Mouse (Mus musculus) retina, postnatal 7 days (tissue): ENCODE measurements at regions not wholly inside any gene's neighbourhood (a gene's known extent, or its start where the extent isn't known, plus 50 kb on each side); places are given as distances from the start of the nearest gene placed in this dataset.
A peak's percentile ranks its signal among the peaks of the same experiment; 100 is the strongest.

ENCODE experiments used
- DNase-seq: peaks from one replicate; pipeline ENCODE4 v3.0.0-alpha.2; 2012; ENCODE audit warnings: low read depth, low spot score

DNA sequence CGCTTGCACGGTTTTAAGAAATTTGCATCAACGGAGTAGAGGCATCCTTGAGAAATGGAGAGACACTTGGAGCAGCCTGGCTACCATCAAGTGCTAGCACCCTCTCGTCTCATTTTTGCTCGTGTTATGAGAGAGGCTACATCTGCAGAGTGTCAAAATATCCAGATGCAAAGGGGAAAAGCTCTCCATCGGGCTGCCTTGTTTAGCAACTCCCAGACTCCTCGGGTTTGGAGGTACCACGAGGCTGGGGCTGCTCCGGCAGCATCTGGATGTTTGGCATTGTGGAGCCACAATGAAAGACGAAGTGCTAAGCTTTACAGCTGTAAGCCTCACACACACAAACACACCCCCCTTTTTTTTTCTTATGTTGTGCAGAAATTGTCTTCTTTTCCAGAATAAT lies 270.5 kb upstream of the Gm765 start:
- no peak for DNase-seq

DNA sequence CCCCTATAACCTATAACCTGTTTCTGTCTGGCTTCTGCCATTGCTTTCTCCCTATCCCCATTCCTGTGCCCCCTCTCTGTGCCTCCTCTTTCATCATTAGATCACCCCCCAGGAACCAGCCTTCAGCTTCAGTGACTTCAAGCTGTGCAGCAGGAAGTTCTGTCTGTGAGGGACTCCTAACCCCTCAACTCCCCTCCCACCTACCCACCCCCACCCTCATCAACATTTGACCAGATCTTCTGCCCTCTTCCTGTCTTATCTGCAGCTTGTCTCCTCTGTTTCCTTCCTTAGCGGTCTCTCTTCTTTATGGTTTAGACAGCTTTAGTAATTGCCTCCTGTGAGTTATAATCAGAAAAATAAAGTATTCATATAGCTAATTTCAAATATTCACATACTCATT lies 266.6 kb upstream of the Gm765 start:
- DNase-seq: no peak

DNA sequence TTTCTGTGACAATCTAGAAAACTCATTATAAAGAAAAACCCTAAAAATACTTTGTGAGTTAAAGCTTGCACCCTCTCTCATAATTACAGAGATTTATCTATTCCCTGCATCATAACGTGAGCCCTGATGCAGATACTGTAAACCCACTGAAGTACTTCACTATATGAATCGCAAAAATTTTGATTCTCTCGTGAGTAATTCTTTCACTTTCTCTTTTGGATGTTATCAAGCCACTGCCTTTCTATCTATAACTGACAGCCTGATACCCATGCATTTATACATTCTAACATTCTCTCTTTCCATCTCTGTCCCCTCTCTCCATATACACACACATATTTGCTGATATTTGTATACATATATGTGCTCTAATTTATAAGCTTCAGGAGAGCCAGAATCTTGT lies 264.1 kb upstream of the Gm765 start:
- no peak for DNase-seq

DNA sequence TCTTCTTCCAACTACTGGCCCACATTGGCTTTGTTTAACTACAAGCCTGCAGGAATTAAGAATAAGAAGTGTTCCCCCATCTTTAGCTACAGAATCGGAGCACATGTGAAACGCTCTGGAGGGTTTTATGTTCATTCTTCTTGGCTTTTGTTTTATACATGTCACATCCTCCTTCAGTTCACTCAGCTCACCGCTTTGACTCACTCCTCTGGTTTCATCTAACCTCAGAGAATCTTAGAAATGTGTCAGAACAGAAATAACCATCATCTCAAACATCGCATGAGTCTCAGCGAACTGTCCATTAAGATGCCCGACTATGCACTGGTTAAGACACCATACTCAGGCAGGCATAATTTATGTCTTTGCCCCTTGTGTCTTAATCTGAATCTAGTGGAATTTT lies 255.1 kb upstream of the Gm765 start:
- no peak for DNase-seq

DNA sequence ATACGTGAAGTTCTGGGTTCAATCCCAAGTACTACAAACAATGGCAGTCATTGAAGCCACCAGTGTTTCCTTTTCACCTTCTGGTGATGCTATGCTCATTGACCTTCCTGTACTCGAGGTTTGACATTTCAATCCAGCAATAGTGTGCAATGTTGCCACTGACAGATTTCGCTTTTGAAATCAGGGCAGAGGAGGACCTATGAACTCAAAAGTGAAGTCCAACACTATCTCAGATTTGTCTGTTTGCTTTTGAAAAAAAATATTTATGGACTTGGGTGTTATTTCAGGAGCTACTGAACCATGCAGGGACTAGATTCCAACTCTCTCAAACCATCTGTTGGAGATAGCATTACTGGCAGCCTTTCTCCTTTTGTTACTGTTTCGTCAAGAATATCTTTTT lies 248.4 kb upstream of the Gm765 start:
- DNase-seq: no peak

DNA sequence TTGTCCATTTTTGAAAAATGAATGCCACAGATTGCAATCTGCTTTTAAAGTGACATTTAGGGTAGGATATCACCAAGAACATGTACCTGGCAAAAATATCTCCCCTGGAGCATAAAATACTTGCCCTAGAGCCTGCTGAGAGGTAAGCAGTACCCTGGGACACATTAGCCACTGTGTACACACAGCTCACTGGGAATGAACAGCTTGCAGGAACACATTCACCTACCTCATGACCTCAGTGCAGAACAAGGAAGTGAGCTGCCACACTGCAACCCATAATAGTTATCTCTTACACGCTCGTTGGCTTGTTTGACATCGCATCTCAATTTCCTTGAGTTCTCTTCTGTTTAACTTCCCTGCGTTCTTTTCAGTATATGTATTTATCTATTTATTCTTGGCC lies 246.4 kb upstream of the Gm765 start:
- DNase-seq: no peak

DNA sequence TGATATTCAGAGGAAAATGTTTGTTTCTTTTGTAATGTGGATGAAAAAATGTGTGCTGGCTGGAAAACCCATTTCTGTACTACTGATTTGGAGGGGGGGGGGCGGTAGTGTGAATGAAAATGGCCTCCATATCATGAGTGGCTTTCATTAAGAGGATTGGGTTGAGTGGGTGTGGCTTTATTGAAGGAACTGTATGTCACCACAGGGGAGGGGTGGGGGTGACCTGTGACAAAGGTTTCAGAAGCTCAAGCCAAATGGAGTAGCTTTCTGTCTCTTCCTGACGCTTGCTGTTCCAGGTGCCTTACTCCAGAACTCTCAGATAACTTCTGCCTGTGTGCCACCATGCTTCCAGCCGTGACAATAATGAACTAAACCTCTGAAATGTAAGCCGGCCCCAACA lies 242.0 kb upstream of the Gm765 start:
- DNase-seq: no peak

DNA sequence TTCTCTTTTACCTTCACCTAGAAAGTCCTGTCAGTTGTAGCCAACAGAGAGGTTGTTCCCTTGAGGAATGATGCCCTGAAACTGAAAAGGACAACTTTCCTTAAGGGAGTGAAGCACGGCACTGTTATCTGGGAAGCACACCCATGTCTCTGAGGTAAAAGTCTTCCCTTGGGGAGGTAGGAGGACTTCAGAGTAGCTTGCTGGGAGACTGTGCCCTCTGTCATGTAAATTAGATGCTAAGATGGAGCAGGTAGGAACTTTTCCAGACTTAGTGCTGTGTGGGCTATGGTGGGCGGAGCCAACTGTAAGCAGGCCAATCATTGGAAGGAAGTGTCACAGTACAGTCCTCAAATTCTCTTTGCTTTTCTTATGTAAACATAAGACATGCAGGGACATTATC lies 240.3 kb upstream of the Gm765 start:
- no peak for DNase-seq

DNA sequence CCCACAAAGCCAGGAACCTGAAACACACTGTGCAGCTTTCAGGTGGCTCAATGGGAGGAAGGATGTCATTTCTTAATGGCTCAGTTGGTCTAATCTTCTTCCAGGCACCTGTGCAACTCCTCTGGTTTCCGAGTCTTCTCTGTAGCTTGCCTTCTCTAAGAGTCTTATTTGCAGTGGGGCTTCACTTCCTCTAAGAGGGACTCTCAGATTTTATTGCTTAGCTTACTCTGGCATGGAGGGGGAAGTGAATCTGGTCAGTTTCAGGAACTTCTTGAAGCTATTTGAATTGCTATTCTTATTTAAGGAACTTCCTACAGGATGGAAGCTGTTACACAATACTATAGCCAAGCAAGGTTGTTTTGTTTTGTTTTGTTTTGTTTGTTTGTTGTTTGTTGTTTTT lies 232.7 kb upstream of the Gm765 start:
- DNase-seq: no peak

DNA sequence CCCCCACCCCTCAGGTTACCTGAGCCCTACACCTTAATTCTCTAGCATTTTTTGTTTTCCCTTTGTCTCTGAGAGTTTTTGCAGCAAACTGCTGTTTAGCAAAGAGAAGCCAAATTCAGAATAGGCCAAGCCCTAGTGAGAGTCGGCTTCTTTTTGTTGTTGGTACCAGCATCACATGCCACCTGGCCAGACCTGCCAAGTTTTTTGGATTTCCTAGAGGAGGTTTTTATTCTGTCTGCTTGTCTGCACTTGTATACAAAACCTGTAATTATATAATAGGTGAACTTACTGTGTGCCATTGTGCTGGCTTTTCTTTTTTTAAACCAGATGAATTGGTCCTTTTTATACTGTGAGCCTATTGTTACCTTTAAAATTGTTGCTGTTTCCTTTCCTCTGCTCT lies 213.1 kb upstream of the Gm765 start:
- DNase-seq: no peak

DNA sequence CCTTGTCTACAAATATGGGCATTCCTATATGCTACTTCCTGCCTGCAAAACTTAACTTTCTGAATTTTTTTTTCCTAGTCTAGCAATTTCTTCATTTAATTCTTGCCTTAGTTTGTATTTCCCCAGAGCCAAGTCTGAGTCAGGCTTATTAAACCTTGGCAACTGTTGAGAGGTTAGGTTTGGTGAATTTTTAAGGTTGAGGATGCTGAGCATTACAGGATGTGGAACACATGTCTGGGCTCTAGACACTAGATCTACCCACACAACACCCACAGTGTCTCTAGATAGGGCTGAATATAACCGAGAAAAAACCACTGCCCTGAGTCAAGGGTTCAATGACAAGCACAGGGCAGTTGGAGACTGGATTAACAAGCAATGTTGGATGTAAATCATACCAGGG lies 211.4 kb upstream of the Gm765 start:
- no peak for DNase-seq

DNA sequence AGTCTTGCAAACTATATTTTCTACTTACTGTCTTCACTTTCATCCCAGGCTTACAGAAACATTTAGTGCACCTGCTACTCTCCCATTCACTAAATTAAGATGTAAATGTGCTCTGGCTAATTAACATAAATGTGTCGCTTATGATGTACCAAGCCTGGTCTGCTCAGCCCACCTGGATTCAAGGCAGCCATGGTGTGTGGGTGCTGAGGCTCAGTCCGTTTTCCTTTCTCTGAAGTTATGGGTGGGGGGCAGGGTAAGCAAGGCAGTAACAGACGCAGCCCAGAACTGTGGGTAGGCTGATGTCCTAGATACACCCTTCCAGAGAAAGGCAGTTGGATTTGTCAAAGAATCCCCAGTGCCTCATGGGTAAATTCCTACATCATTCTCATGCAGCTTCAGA lies 209.2 kb upstream of the Gm765 start:
- no peak for DNase-seq

DNA sequence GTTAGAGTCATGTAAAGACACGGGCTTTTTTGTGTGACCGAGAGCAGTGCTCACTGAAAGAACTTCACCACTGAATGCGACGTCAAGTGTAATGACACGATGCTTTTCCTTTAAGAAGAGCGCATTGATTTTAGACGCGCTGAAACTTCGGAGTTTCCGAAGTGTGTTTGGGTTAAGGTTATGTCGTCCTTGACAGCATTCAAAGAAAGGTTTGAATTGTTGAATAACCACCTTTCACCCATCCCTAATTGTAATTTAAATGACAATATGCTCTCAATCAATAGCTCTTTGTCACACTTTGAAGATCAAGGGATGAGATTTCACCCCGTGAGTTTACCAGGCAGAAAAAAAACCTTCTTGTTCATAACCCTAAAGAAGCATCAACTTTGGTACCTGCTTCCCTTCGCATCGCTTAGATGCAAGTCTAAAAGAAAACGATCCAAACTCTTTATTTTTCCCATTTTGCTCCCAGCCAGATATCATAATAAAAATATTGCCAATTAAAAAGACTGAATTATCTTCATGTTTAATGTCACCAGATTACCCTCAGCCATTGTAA lies 184.4 kb upstream of the Gm765 start:
- no peak for DNase-seq

DNA sequence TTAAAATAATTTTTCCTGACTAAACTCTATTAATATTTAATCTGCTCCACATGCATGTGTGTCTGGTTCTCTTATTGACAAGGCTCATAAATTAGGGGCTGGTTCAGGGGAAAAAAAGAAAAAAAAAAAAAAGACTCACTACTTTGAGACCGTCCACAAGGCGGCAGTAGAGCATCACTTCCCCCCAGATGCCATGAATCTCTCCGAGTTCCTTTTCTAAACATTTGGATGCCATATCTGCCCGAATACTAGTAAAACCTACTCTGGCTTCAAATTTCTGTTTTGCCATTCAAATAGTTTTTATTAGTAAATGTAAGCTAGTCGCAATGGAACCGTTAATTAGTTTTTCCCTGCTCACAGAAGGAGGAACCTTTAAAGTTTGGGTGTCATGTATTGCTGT lies 182.7 kb upstream of the Gm765 start:
- DNase-seq: peak; percentile 49

DNA sequence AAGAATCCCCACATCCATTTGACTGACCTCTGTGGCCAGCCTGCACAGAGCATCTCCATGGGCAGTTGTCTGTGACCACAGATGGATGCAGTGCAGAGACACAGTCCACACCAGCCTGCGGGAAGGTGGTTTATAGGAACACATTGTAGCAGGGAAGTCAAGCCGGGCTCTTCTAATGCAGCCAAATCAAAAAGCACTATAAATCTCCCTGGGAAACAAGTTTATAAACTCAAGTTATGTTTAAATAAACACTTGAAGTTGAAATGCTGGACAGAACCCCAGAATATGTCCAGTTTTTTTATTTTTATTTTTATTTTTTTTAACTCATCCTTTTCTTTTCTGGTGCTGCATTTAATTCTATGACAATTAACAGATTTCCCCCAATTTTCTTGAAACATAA lies 182.1 kb upstream of the Gm765 start:
- DNase-seq: no peak

DNA sequence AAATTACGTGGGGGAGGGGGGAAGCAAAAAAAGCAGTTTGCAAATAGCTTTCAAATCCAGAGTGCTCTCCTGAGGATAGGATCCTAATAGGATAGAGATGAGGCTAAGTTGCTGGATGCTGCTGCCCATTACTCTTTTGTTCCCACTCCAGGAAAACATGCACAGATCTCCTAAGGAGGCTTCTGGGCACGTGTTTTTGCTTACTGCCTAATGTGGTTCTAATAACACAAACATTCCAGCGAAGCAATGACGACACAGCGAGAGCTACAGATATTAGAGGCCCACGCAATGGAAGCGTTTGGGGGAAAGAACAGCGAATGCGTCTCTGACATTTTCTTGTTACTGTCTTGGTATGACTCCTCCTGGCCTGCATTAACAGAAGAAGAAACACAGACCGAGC lies 179.0 kb upstream of the Gm765 start:
- no peak for DNase-seq

DNA sequence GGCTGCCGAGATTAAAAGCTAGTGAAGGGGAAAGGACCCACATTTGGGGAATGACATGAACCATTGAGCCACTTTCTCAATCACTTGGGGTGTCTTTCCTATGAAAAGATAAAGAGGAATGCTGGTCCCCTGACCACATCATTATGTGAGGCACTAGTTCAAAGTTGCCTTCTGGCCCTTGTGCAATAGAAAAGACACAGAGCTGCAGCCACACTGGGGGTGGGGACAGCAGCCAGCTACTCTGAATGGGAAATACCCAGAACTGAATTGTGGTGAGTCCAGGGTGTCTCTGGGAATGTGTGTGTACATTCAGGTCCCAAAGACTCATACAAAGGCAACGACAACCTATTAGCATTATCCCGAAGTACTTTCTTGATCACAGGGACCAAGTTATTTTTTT lies 172.3 kb upstream of the Gm765 start:
- DNase-seq: no peak

DNA sequence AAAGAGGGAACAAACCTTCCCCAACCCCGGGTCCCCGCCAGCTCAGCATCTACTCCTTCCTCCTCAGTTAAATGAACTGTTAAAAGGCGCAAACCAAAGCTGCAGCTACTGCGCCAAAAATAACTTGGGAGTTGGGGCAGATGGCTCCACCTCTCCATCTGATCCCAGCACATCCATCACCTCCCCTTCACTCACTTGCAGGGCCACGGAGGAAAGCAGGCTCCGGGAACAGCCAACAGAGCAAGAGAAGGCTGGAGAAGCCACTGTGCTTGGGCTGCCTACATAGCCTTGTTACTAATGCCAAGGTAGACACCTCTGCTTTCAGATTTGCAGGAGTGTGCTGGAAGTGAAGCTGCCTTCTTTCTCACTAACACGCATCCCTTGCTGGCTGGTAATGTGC lies 171.8 kb upstream of the Gm765 start:
- DNase-seq: no peak

DNA sequence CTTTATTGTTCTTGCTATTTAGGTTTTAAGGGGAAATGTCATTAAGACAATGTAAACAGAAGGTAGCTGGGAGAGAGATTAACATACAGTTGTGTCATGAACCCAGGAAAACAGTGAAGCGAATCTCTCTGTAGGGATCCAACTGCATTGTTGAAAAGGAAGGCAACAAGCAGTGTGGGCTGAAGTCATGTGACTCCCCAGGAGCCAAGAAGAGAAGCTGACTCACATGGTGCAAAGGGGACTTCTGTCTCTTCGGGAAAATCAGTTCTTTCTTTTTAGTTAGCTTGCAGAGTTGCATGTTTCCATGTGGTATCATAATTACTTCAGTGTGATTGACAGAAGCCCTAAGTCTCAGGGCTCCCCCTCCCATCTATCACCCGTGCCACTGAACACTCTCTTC lies 170.7 kb upstream of the Gm765 start:
- no peak for DNase-seq

DNA sequence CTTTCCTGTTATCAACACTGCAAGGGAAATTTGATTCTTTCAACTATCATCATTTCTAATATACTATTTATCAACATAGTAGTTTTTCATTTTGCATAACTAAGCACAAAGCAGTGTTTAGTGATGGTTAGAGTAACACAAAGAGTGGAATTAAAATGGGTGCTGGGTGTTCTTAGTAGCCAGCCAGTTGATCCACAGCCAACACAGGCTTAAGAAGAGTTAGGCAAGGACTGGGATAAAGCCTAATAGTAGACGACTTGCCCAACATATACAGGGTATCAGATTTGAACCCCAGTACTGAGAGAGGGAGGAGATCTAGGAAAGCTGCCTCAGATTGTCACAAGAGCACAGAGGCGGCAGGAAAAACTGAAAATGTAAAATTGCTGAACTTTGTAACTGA lies 160.2 kb upstream of the Gm765 start:
- no peak for DNase-seq

DNA sequence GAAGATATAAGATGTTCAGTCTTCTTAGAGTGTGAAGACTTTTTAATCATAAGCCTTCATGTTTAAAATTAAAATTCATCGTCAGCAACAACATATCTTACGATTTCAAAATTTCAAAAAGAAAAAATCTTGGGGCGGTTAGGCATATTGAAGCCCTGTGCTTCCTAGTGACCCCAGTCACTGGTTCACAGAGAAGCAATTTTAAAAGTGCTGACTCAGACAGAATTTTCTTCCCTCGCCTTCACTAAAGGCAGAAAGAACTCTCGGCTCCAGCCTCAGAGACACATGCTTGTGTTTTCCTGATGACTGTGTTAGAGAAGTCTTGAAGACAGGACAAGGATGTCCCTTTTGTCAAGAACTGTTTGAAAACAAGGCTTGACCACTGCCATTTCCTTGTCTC lies 157.2 kb upstream of the Gm765 start:
- DNase-seq: no peak

DNA sequence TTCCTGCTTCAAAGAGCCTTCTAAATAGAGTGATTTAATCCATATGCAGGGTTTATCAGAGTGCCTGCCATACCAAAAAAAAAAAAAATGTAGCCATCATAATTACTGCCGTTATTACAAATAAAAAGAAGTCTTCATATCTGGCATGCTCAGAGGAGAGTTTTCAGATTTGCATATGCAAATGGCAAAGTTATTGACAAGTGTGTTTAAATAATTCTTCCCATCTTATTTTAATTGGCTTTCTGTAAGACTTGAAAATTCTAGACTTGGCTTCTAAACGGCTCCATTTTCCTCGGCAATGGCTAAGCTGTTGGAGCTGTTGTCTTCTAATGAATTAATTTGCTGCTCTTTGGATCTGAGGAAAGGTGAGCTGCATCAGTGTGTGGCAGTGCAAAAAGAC lies 144.1 kb upstream of the Gm765 start:
- no peak for DNase-seq

DNA sequence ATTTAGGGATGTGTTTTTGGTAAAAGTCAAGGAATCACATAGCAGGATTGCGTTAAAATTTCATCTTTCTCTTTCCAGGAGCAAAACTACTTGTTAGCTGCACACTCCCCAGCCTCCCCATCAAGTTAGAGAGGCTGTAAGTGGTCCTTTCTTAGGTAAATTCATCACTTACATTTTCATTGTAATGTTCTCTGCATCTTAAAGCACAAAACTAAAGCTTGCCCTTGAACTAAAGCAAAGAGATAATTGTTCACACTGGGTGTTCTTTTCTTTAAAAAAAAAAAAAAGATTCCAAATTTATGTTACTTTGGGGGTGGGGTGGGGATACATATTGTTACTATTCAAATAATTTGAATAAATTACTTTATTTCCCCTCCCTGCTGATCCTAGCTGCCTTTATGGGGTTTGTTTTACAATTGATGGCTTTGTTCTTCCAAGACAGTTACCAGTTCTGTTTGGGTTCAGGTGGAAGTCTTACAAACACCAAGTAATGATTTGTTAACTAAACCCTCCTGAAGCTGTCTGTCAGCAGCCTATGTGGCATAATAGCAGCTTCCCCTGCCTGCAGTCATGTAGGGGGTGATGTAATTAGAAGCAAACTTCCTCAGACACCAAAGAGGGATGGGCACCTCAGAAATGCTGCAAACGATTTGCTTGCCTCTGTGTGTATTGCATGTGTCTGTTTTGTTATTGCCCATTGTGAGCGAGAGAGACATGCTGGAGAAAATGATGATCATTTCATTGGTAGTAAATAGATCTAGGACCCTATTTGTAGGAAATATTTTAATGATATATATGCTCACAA lies 141.0 kb upstream of the Gm765 start:
- no peak for DNase-seq

DNA sequence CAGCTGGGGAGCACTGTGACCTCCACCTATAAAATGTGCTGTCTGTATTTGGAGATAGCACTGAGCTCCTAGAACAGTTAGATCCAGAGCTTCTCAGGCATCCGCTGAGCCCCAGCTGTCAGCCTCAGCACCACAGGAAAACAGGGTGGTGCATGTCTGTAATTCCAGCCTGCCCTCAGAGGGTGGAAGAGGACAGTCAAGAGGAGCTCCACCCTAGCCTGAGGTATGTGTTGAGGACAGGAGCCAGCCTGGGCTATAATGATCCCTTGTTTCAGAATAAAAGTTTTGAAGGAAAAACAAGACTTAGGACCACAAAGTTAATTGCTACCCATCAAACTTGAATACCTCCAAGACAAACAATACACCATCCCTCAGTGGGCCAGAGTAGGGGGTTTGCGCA lies 139.8 kb upstream of the Gm765 start:
- no peak for DNase-seq
